Comparison of ENCODE assay signal across 8 mouse cellular contexts in the genomic region with DNA sequence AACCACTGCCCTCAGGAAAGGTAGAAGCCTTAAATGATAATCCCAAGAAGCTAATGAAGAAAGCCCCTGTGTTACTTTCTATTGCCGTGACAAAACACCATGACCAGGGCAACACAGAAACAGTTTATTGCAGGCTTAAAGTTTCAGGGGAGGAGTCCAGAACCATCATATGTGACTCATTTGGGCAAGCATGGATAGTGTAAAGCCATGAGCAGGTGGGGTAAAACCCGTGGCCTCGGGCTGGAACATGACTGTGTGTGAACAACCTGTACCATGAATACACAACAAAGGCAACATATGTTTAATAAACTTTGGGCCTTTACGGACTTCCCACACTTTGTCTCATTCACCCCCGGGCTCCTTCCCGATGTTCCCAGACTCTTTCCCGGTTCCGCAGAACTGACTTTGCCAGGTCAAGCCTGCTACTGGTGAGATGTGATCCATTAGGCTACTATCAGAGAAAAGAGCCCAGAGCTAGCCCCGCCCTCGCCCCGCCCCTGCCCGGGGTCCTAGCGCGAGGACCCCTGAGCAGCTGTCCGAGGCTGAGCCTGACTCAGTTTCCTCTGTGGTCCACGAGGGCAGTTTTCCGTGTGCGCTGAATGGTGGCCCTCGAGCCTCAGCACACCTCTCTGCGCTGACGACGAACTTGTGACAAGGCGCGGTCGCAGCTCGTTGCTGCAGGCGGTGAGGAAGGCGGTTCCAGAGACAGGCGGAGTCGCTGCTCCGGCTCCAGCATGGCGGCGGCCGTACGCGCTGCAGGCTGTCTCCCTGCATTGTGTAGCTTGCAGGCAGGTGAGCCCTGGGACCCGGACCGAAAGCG. TPM values are rescaled to one million over a fixed set of nuclear protein-coding genes. Genes with fewer than 3 reads are reported as not detected.
DNase-seq lines count a peak whose midpoint lies in the region; ATAC-seq and TF ChIP-seq lines count a peak whose summit lies in the region.

A gene (minus strand): TSS at position 401 of the 820 bp plus-strand sequence.
A gene (plus strand): TSS at position 529 of the 820 bp plus-strand sequence.

- DNase-seq in gastrocnemius, adult 8-10 months (ENCODE audit: low spot score in 2 of 2) = peak; percentile 63 to 75
- DNase-seq in hindlimb bud, embryonic 11.5 days (ENCODE audit: extremely low spot score, low read depth, low spot score) = peak; percentile 26
- peak; percentile 69 to 79 for DNase-seq in left cerebral cortex, adult 8-10 months (ENCODE audit: low spot score in 2 of 2)
- DNase-seq in right cerebral cortex, postnatal 10 days (ENCODE audit: low spot score in 2 of 2) = peak; percentile 86
- peak; percentile 81 for DNase-seq in urinary bladder, postnatal 25 days (ENCODE audit: low spot score)

- no peaks in the 10 kb centered on the region for H3K9me3 ChIP-seq in megakaryocyte, embryonic 14.5 days

- peaks cover 16% of the 10 kb centered on the region for H3K36me3 ChIP-seq in megakaryocyte, embryonic 14.5 days (replicated peaks; ENCODE audit: low read length)

- H3K4me1 ChIP-seq in cortical plate, adult 2 months (ENCODE audit: control insufficient read depth, insufficient read depth, low read length) = peaks cover 5% of the 10 kb centered on the region; the same call in 1 of the 2 replicates
- peaks cover 61% of the 10 kb centered on the region for H3K4me1 ChIP-seq in megakaryocyte, embryonic 14.5 days

- TF ChIP-seq POLR2A in cortical plate, adult 2 months (IDR thresholded peaks at IDR 0.05; ENCODE audit: extremely low read depth, insufficient read depth, low read length) = no peak; the same call in none of the 2 replicates

- no peaks in the 10 kb centered on the region for H3K27me3 ChIP-seq in megakaryocyte, embryonic 14.5 days (replicated peaks)

- H3K4me3 ChIP-seq in cortical plate, adult 2 months (ENCODE audit: insufficient read depth, low read length) = peak within 1 kb of the TSS; percentile 79
- H3K4me3 ChIP-seq in megakaryocyte, embryonic 14.5 days (replicated peaks) = peak within 1 kb of the TSS; percentile 99

- H3K27ac ChIP-seq in cortical plate, adult 2 months (ENCODE audit: insufficient read depth, low read length) = peak within 1 kb of the TSS; percentile 88

- no peak for TF ChIP-seq CTCF in cortical plate, adult 2 months (IDR thresholded peaks at IDR 0.05; ENCODE audit: extremely low read depth, insufficient read depth, low read length)

- peak; percentile 55 for ATAC-seq in activated CD4-positive, CD25-positive, alpha-beta regulatory T cell, adult 4 months

RNA-seq across cellular contexts. Expression of the first gene that starts in this region (rescaled TPM):
- polyA plus RNA-seq in activated CD4-positive, CD25-positive, alpha-beta regulatory T cell, adult 4 months (2017; shearing (Covaris generic)) = 1 to 10 TPM; 1.5 to 2.1 TPM
- 10.3 and 10.4 TPM in 2 replicates for polyA plus RNA-seq in cortical plate, adult 2 months (2012; rRNA removed)
- 1 to 10 TPM; 2.2 to 3.6 (median 2.3) TPM for total RNA-seq in gastrocnemius, adult 8-10 months (2022)
- 1 to 10 TPM; 6.7 to 9.4 (median 8.2) TPM for total RNA-seq in left cerebral cortex, adult 8-10 months (2022)
- polyA plus RNA-seq in megakaryocyte, embryonic 14.5 days (2012; ENCODE audit: insufficient read depth, low replicate concordance) = not detected in 2 replicates

RNA-seq across cellular contexts. Expression of the second gene that starts in this region (rescaled TPM):
- polyA plus RNA-seq in activated CD4-positive, CD25-positive, alpha-beta regulatory T cell, adult 4 months (2017; shearing (Covaris generic)) = 10 to 100 TPM; 94.3 to 98.2 TPM
- polyA plus RNA-seq in cortical plate, adult 2 months (2012; rRNA removed) = 88.8 and 90.0 TPM in 2 replicates
- total RNA-seq in gastrocnemius, adult 8-10 months (2022) = 10 to 100 TPM; 64.8 to 78.4 (median 74.5) TPM
- 100 to 1,000 TPM in 1 of 4 experiments, 10 to 100 TPM in 3; 91.4 to 102 (median 95.6) TPM for total RNA-seq in left cerebral cortex, adult 8-10 months (2022)
- 49.2 and 113 TPM in 2 replicates for polyA plus RNA-seq in megakaryocyte, embryonic 14.5 days (2012; ENCODE audit: insufficient read depth, low replicate concordance)

Comparison
In these comparisons a context has a peak if more than half of its experiments do, and no peak if none do; other contexts are left out.
1. Peak in every context shown above with its lines: DNase-seq, ATAC-seq, H3K4me3 ChIP-seq and H3K27ac ChIP-seq.
2. DNase-seq: peak in every context shown above with its lines; median percentile 86 in right cerebral cortex, postnatal 10 days; 81 in urinary bladder, postnatal 25 days; 74 in left cerebral cortex, adult 8-10 months; 69 in gastrocnemius, adult 8-10 months; 26 in hindlimb bud, embryonic 11.5 days.